Mouse (Mus musculus): Measurements from ENCODE around the gene Cdon.
A peak's percentile ranks its signal among the peaks of the same experiment; 100 is the strongest.

Cdon gene

GRCm38 (mm10) chr9:35494937-35495336, 74.0 kb downstream of the Cdon start:
- DNase-seq, result no peak

- DNase-seq, result no peak
These were observed 74.5 kb downstream of the Cdon start for GRCm38 (mm10) chr9:35495471-35495870.

GRCm38 (mm10) chr9:35499946-35500345, 79.0 kb downstream of the Cdon start:
- no peak for DNase-seq

GRCm38 (mm10) chr9:35502361-35503000, 81.6 kb downstream of the Cdon start:
- no peak for DNase-seq

- peak; percentile 43 to 45 for DNase-seq
These were observed 87.3 kb downstream of the Cdon start for GRCm38 (mm10) chr9:35508234-35508633.

GRCm38 (mm10) chr9:35513900-35514299, 93.0 kb downstream of the Cdon start:
- DNase-seq, result no peak

- no peak for DNase-seq
These were observed 95.3 kb downstream of the Cdon start for GRCm38 (mm10) chr9:35516182-35516581.

GRCm38 (mm10) chr9:35516711-35517110, 95.8 kb downstream of the Cdon start:
- DNase-seq, result no peak

GRCm38 (mm10) chr9:35518169-35518568, 97.2 kb downstream of the Cdon start, which contains the start of gene Gm1113:
Gm1113 (minus strand) TSS chr9:35518269.
- DNase-seq, result no peak

GRCm38 (mm10) chr9:35520631-35521348, 99.9 kb downstream of the Cdon start:
- DNase-seq, result no peak

- no peak for DNase-seq
These were observed 101.3 kb downstream of the Cdon start for GRCm38 (mm10) chr9:35522241-35522640.

- DNase-seq, result no peak
These were observed 102.0 kb downstream of the Cdon start for GRCm38 (mm10) chr9:35522821-35523515.

- DNase-seq, result peak; percentile 63 to 79
These were observed 102.6 kb downstream of the Cdon start for GRCm38 (mm10) chr9:35523541-35523940.

GRCm38 (mm10) chr9:35523941-35524411, 103.0 kb downstream of the Cdon start:
- peak; percentile 84 to 87 for DNase-seq

GRCm38 (mm10) chr9:35529141-35529540, 108.2 kb downstream of the Cdon start:
- no peak for DNase-seq

- no peak for DNase-seq
These were observed 108.9 kb downstream of the Cdon start for GRCm38 (mm10) chr9:35529796-35530195.

GRCm38 (mm10) chr9:35533266-35533665, 112.3 kb downstream of the Cdon start:
- no peak for DNase-seq

GRCm38 (mm10) chr9:35535110-35535509, 114.2 kb downstream of the Cdon start:
- peak; percentile 79 to 80 for DNase-seq

- DNase-seq, result no peak
These were observed 114.9 kb downstream of the Cdon start for GRCm38 (mm10) chr9:35535876-35536275.

- no peak for DNase-seq
These were observed 118.2 kb downstream of the Cdon start for GRCm38 (mm10) chr9:35539001-35539750.

GRCm38 (mm10) chr9:35541024-35541423, 120.1 kb downstream of the Cdon start:
- DNase-seq, result no peak

- DNase-seq, result peak; percentile 91 to 96
These were observed 120.6 kb downstream of the Cdon start for GRCm38 (mm10) chr9:35541488-35541887.

- no peak for DNase-seq
These were observed 121.0 kb downstream of the Cdon start for GRCm38 (mm10) chr9:35541941-35542340.

All from cerebellum, postnatal 14 days (tissue).